Mouse (Mus musculus) testis, adult 2 months (tissue): ENCODE data around the gene Ciz1. TPM values are rescaled to one million over a fixed set of nuclear protein-coding genes. Genes with fewer than 3 reads are reported as not detected.
A peak's percentile ranks its signal among the peaks of the same experiment; 100 is the strongest.

ENCODE experiments used
- H3K27ac ChIP-seq: fragments of 200-500 bp; 2 replicates; pipeline ENCODE4 v1.5.1; 2012; ENCODE audit warnings: low read depth, low read length; ENCODE audit not compliant: control insufficient read depth, insufficient read depth
- H3K27me3 ChIP-seq: fragments of 200-500 bp; 2 replicates; pipeline ENCODE4 v1.6.1; 2012; ENCODE audit warnings: mild to moderate bottlenecking, low read length, moderate library complexity; ENCODE audit not compliant: control insufficient read depth, insufficient read depth
- H3K36me3 ChIP-seq: fragments of 200-500 bp; 2 replicates; pipeline ENCODE4 v1.6.1; 2012; ENCODE audit warnings: mild to moderate bottlenecking, low read length; ENCODE audit not compliant: control insufficient read depth, insufficient read depth
- H3K4me1 ChIP-seq: fragments of 200-500 bp; 2 replicates; pipeline ENCODE4 v1.6.1; 2012; ENCODE audit warnings: low read length; ENCODE audit not compliant: control insufficient read depth, insufficient read depth
- H3K4me3 ChIP-seq: fragments of 200-500 bp; 2 replicates; pipeline ENCODE4 v1.5.1; 2012; ENCODE audit warnings: low read depth, mild to moderate bottlenecking, low read length, moderate library complexity, mixed read lengths; ENCODE audit not compliant: control insufficient read depth
- CTCF ChIP-seq: fragments of 200-500 bp; IDR thresholded peaks from 2 replicates; pipeline ENCODE4 v1.5.1; 2012; ENCODE audit warnings: low read depth, mild to moderate bottlenecking, inconsistent platforms, low read length, moderate library complexity; ENCODE audit not compliant: control insufficient read depth, insufficient read depth, insufficient replicate concordance
- POLR2A ChIP-seq: fragments of 200-500 bp; IDR thresholded peaks from 2 replicates; pipeline ENCODE4 v1.6.1; 2012; ENCODE audit warnings: low read depth, mild to moderate bottlenecking, inconsistent platforms, low read length, moderate library complexity; ENCODE audit not compliant: control insufficient read depth
- polyA plus RNA-seq: library from polyadenylated mRNA; depleted of rRNA; stranded (reverse); fragments of >200 nt; gene quantifications from 2 replicates; pipeline ENCODE4 v1.2.3, GENCODE M21; 2012

Ciz1 gene
- polyA plus RNA-seq, 1 experiment, result 255 TPM

DNA sequence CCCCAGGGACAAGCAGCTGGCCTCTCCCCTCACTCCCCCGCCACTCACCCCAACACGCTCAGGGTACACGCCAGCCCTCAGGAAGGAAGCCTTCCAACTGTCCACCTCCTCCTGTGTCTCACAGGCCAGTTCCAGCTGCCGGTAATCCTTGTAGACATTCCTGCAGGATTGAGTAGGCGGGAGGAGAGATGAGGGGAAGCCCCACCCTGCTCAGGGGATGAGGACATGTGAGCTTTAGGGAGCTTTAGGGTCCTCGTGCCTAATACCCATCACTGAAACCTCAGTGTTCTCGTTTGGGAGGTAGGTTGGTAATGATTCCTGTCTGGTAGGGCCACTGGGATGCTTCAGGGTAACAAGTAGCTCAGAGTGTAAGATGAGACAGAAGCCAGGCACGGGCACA lies 36.4 kb upstream of the Ciz1 start:
- Histone ChIP-seq H3K27ac (no peak overlapping the region), H3K4me3 (no peak overlapping the region), H3K36me3 (no peaks in the 10 kb centered on the region), H3K4me1 (peaks cover 17% of the 10 kb centered on the region), H3K27me3 (no peaks in the 10 kb centered on the region)
- TF ChIP-seq CTCF (no peak), POLR2A (no peak)

DNA sequence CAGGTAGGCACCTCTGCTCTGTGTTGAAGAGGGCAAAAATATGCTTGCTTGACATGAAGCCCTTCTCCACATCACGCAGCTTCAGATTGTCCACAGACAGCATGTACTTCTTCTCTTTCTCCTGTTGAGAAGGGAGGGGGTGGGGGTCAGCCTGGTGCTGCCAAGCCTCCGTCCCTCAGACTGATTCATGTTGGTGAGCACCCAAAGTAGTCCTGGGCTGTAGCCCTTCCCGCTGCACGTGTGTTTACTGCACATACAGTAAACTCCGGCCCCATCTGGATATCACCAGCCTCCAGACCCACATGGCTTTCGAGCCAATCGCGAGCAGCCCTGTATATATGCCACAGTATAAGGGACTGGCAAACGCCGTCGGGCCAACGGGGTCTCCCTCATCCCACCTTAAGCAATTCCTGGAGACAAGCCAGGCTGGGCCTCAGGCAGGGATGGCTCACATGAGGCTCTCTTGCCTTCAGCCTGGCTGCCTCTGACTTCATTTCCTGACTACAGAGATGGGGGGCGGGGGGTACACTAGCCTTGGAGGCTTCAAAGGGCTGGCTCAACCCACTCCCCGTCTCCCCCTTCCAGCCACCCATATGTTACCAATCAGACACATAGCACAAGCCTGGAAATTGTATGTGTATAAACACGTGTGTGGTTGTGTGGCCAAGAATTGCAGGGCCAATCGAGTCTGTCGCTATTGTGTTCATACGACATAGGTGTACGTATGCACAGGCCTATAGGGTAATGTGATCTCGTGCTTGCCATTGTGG lies 35.1 kb upstream of the Ciz1 start:
- Histone ChIP-seq H3K4me3 (no peak overlapping the region), H3K27me3 (no peaks in the 10 kb centered on the region), H3K4me1 (peaks cover 10% of the 10 kb centered on the region), H3K36me3 (no peaks in the 10 kb centered on the region), H3K27ac (no peak overlapping the region)
- TF ChIP-seq CTCF, result no peak
- no peak for TF ChIP-seq POLR2A

- 0 out of 2 replicates have a peak overlapping the region, but pooled peaks have one; percentile 34 for H3K27ac ChIP-seq
- H3K27me3 ChIP-seq, result no peaks in the 10 kb centered on the region
- TF ChIP-seq CTCF (no peak), POLR2A (0 out of 2 replicates have a peak, but pooled peaks have one; percentile 28)
- H3K36me3 ChIP-seq, result no peaks in the 10 kb centered on the region
- peaks cover 7% of the 10 kb centered on the region for H3K4me1 ChIP-seq
- H3K4me3 ChIP-seq, result peak overlapping the region; percentile 46
Measured at GRCm38 (mm10) chr2:32317791-32318417, 34.2 kb upstream of the Ciz1 start.

- Histone ChIP-seq H3K4me3 (no peak overlapping the region), H3K27me3 (no peaks in the 10 kb centered on the region), H3K4me1 (peaks cover 7% of the 10 kb centered on the region), H3K36me3 (no peaks in the 10 kb centered on the region), H3K27ac (no peak overlapping the region)
- TF ChIP-seq CTCF (no peak), POLR2A (no peak)
Measured at GRCm38 (mm10) chr2:32318709-32319585, 33.2 kb upstream of the Ciz1 start.

GRCm38 (mm10) chr2:32319586-32320580 lies 32.2 kb upstream of the Ciz1 start:
- no peak overlapping the region for H3K4me3 ChIP-seq
- no peak overlapping the region for H3K27ac ChIP-seq
- TF ChIP-seq POLR2A, result no peak
- TF ChIP-seq CTCF, result no peak
- peaks cover 7% of the 10 kb centered on the region for H3K4me1 ChIP-seq
- H3K36me3 ChIP-seq, result no peaks in the 10 kb centered on the region
- no peaks in the 10 kb centered on the region for H3K27me3 ChIP-seq

GRCm38 (mm10) chr2:32320721-32321120 lies 31.4 kb upstream of the Ciz1 start:
- TF ChIP-seq CTCF (no peak), POLR2A (no peak)
- Histone ChIP-seq H3K4me3 (no peak overlapping the region), H3K27me3 (no peaks in the 10 kb centered on the region), H3K36me3 (no peaks in the 10 kb centered on the region), H3K4me1 (peaks cover 7% of the 10 kb centered on the region), H3K27ac (no peak overlapping the region)
